Mouse (Mus musculus) layer of hippocampus, adult 9-10 months (tissue): ENCODE measurements at regions not wholly inside any gene's neighbourhood (a gene's known extent, or its start where the extent isn't known, plus 50 kb on each side); places are given as distances from the start of the nearest gene placed in this dataset.

ENCODE experiments used
- DNase-seq: peaks from one replicate; pipeline ENCODE4 v3.0.0; 2022; ENCODE audit warnings: low spot score

GRCm38 (mm10) chr10:126176759-126177473 is 210.9 kb downstream of the Lrig3 start:
- no peak for DNase-seq

GRCm38 (mm10) chr10:126182386-126182785 is 216.4 kb downstream of the Lrig3 start:
- DNase-seq, result no peak

- DNase-seq, result no peak
Observed at GRCm38 (mm10) chr10:126183961-126184360, 218.0 kb downstream of the Lrig3 start.

GRCm38 (mm10) chr10:126185410-126185809 is 219.4 kb downstream of the Lrig3 start:
- no peak for DNase-seq

GRCm38 (mm10) chr10:126186086-126186485 is 220.1 kb downstream of the Lrig3 start:
- no peak for DNase-seq

- DNase-seq, result no peak
Observed at GRCm38 (mm10) chr10:126189001-126189400, 223.0 kb downstream of the Lrig3 start.
